Mouse (Mus musculus): Measurements from ENCODE around the gene Cd300ld3. TPM values are rescaled to one million over a fixed set of nuclear protein-coding genes. Genes with fewer than 3 reads are reported as not detected.
"Not testable (repeated sequence)": the region's sequence is repeated elsewhere in the genome, so short reads cannot be mapped to it uniquely, and the experiment has no call there.

Gene Cd300ld3
- polyA plus RNA-seq, 1 experiment from 2014 or later, result not detected

DNA sequence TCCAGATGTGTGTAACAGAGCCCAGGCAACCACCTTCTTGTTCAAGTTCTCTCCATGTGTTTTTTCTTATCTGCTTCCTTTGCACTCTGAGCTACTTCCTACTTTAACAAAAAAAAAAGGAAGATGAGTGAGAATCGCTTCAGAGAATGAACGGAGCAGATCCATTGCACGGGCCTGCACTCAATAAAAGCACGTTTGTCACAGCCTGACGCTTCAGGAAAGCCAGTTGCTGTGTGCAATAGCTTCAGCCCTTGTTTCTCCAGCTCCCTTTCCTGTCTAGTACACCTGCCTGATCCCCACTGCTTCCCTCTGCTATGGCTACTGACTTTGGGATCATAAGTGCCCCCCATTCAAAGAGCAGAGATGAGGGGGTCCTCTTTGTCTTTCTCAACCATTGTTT, 13.9 kb upstream of the Cd300ld3 start, which contains the start of gene Cd300e:
Gene Cd300e, minus strand, starts transcription at position 101 of the 400 bp plus-strand sequence.
- TF ChIP-seq CTCF (IDR thresholded peaks at IDR 0.05; ENCODE audit: low read depth), result no peak
- WGBS, result 10% methylated on average over 5 of the region's 5 CpGs
- H3K9me3 ChIP-seq (replicated peaks; ENCODE audit: low read length), result no peaks in the 10 kb centered on the region

DNA sequence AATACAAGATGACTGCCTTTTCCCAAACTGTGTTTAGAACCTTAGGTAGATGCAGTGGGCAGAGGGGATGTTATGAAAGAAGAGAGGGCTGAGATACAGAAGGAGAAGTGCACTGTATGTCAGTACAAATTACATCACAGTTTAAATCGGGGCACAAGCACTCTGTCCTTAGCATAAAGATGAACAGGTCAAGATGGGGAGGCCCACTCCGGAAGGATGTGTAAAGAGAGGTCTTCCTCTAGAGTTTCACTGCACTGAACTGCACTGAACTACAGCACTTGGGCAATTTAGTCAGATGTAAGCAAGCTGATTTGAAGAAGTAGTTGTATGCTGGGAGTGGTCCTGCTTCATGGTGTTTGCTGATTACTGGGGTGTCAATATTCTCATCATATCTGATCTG, 11.6 kb upstream of the Cd300ld3 start:
- Histone ChIP-seq H3K27ac (no peak overlapping the region), H3K27me3 (ENCODE audit: insufficient read depth, low read length) (no peaks in the 10 kb centered on the region), H3K9ac (ENCODE audit: low read depth, low read length) (no peak overlapping the region), H3K4me3 (replicated peaks; ENCODE audit: low read depth, low read length) (no peak overlapping the region), H3K4me2 (ENCODE audit: low read length) (no peak overlapping the region), H3K9me3 (replicated peaks; ENCODE audit: low read length) (no peaks in the 10 kb centered on the region), H3K36me3 (ENCODE audit: insufficient read depth, low read length) (no peaks in the 10 kb centered on the region), H3K4me1 (replicated peaks; ENCODE audit: insufficient read depth, low read length) (no peaks in the 10 kb centered on the region)
- ATAC-seq (replicated peaks; ENCODE audit: low FRiP score, low read depth), result no peak
- DNase-seq (ENCODE audit: low spot score), result no peak
- WGBS, result 73% methylated on average over 2 of the region's 2 CpGs
- no peak for TF ChIP-seq CTCF (IDR thresholded peaks at IDR 0.05; ENCODE audit: low read depth)

More for the DNA sequence above, 13.9 kb upstream of the Cd300ld3 start, which contains the start of gene Cd300e:
- no peak within 1 kb of the TSS for H3K4me2 ChIP-seq (ENCODE audit: low read length)
- no peak within 1 kb of the TSS for H3K9ac ChIP-seq (ENCODE audit: low read depth, low read length)
- DNase-seq (ENCODE audit: low spot score) (no peak), ATAC-seq (replicated peaks; ENCODE audit: low FRiP score, low read depth) (no peak)
- H3K4me3 ChIP-seq (replicated peaks; ENCODE audit: low read depth, low read length), result no peak within 1 kb of the TSS
- H3K36me3 ChIP-seq (ENCODE audit: insufficient read depth, low read length), result no peaks in the 10 kb centered on the region
- H3K4me1 ChIP-seq (replicated peaks; ENCODE audit: insufficient read depth, low read length), result no peaks in the 10 kb centered on the region
- no peak within 1 kb of the TSS for H3K27ac ChIP-seq
- no peaks in the 10 kb centered on the region for H3K27me3 ChIP-seq (ENCODE audit: insufficient read depth, low read length)

DNA sequence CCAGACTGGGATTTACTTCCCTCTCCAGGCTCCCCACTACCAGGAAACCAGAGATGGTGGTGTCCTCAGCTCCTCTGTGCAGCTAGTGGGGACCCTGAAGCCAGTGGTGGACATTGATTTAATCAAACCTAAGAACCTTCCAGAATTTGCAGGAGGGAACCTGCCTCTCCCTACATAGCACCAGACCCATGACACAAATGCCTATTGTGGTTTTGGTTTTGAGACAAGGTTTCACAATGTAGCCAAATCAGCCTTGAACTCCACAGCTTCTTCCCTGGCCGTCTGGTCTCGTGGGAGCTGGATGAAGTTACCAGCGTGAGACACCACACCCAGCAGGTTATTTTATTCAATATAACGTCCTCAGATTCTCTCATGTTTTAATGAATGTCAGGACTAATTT, 10.5 kb upstream of the Cd300ld3 start:
- no peak for DNase-seq (ENCODE audit: low spot score)
- no peak overlapping the region for H3K4me3 ChIP-seq (replicated peaks; ENCODE audit: low read depth, low read length)
- no peaks in the 10 kb centered on the region for H3K4me1 ChIP-seq (replicated peaks; ENCODE audit: insufficient read depth, low read length)
- no peaks in the 10 kb centered on the region for H3K9me3 ChIP-seq (replicated peaks; ENCODE audit: low read length)
- H3K9ac ChIP-seq (ENCODE audit: low read depth, low read length), result no peak overlapping the region
- no peaks in the 10 kb centered on the region for H3K27me3 ChIP-seq (ENCODE audit: insufficient read depth, low read length)
- no peak overlapping the region for H3K27ac ChIP-seq
- no peak for ATAC-seq (replicated peaks; ENCODE audit: low FRiP score, low read depth)
- WGBS, result 66% methylated on average over 4 of the region's 4 CpGs
- H3K36me3 ChIP-seq (ENCODE audit: insufficient read depth, low read length), result no peaks in the 10 kb centered on the region
- H3K4me2 ChIP-seq (ENCODE audit: low read length), result no peak overlapping the region
- TF ChIP-seq CTCF (IDR thresholded peaks at IDR 0.05; ENCODE audit: low read depth), result no peak

DNA sequence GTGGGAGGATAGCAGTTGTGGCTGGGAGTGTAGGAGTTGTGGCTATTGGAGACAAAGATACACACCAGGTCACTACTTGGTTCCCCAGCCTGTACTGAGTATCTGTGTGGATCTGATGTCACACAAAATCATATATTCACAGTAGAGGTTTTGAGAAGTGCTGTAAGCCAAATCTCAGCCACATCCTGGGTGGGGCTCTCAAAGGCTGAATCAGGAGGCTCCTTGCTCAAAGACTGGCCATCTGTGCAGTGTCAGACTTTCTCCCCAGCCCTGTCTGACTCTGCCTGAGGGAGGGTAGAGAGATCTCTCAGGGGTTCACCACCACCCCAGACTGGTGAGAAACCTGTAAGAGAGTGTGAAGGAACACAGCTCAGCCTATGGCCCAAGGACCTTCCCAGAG, 6.3 kb upstream of the Cd300ld3 start:
- no peak for ATAC-seq (replicated peaks; ENCODE audit: low FRiP score, low read depth)
- TF ChIP-seq CTCF (IDR thresholded peaks at IDR 0.05; ENCODE audit: low read depth), result no peak

DNA sequence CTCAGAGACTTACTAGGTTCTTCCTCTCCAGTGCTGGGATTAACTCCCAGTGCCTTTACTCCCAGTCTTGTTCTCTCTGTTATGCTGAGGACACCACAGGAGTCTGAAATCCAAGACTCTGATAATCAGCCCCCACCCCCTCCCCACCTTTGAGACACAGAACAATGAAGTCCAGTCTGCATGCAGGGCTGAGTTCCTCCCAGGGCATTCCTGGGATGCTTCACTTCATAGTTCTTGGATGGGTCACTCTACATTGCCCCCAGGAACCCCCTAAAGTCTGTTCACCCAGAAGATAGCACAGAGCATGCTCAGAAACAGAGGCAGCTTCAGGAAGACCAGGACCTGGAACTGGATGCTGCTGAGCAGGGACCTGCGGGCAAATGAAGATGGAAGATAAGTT, 4.8 kb upstream of the Cd300ld3 start:
- H3K4me2 ChIP-seq (ENCODE audit: low read length), result no peak overlapping the region
- no peak overlapping the region for H3K9ac ChIP-seq (ENCODE audit: low read depth, low read length)
- no peaks in the 10 kb centered on the region for H3K27me3 ChIP-seq (ENCODE audit: insufficient read depth, low read length)
- H3K27ac ChIP-seq, result no peak overlapping the region
- WGBS, result 89% methylated on average over 1 of the region's 1 CpGs
- H3K4me3 ChIP-seq (replicated peaks; ENCODE audit: low read depth, low read length), result no peak overlapping the region
- H3K4me1 ChIP-seq (replicated peaks; ENCODE audit: insufficient read depth, low read length), result no peaks in the 10 kb centered on the region
- H3K36me3 ChIP-seq (ENCODE audit: insufficient read depth, low read length), result no peaks in the 10 kb centered on the region
- DNase-seq (ENCODE audit: low spot score) (no peak), ATAC-seq (replicated peaks; ENCODE audit: low FRiP score, low read depth) (no peak)
- no peaks in the 10 kb centered on the region for H3K9me3 ChIP-seq (replicated peaks; ENCODE audit: low read length)
- TF ChIP-seq CTCF (IDR thresholded peaks at IDR 0.05; ENCODE audit: low read depth), result no peak

More for the DNA sequence above, 6.3 kb upstream of the Cd300ld3 start:
- Histone ChIP-seq H3K4me1 (replicated peaks; ENCODE audit: insufficient read depth, low read length) (no peaks in the 10 kb centered on the region), H3K9me3 (replicated peaks; ENCODE audit: low read length) (no peaks in the 10 kb centered on the region), H3K27me3 (ENCODE audit: insufficient read depth, low read length) (no peaks in the 10 kb centered on the region), H3K9ac (ENCODE audit: low read depth, low read length) (no peak overlapping the region), H3K27ac (no peak overlapping the region), H3K4me3 (replicated peaks; ENCODE audit: low read depth, low read length) (no peak overlapping the region), H3K4me2 (ENCODE audit: low read length) (no peak overlapping the region), H3K36me3 (ENCODE audit: insufficient read depth, low read length) (no peaks in the 10 kb centered on the region)
- no peak for DNase-seq (ENCODE audit: low spot score)

DNA sequence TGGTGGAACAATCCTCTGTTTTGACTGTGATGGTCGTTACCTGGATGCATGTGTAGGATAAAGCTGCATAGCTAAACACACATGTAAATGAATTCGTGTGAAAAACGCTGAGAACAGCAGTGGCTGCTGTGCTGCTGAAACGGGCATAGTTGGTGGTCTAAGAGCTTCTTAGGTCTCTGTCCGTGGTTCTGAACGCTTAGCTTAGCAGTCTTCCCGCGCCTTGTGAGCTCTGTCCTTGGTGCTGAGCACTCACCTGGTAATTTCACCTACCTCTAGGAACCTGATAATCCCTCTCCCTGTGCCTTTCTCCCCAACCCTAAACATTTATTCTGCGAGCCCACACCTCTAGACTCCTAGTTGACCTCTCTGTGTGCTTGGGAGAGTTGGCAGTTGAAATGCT, 4.0 kb upstream of the Cd300ld3 start:
- Histone ChIP-seq H3K27me3 (ENCODE audit: insufficient read depth, low read length) (no peaks in the 10 kb centered on the region), H3K4me3 (replicated peaks; ENCODE audit: low read depth, low read length) (no peak overlapping the region), H3K4me2 (ENCODE audit: low read length) (no peak overlapping the region), H3K9ac (ENCODE audit: low read depth, low read length) (no peak overlapping the region), H3K27ac (no peak overlapping the region), H3K9me3 (replicated peaks; ENCODE audit: low read length) (no peaks in the 10 kb centered on the region), H3K4me1 (replicated peaks; ENCODE audit: insufficient read depth, low read length) (no peaks in the 10 kb centered on the region), H3K36me3 (ENCODE audit: insufficient read depth, low read length) (no peaks in the 10 kb centered on the region)
- DNase-seq (ENCODE audit: low spot score) (peak; percentile 92), ATAC-seq (replicated peaks; ENCODE audit: low FRiP score, low read depth) (no peak)
- WGBS, result 2% methylated on average over 9 of the region's 9 CpGs
- TF ChIP-seq CTCF (IDR thresholded peaks at IDR 0.05; ENCODE audit: low read depth), result 0 out of 2 replicates have a peak, but pooled peaks have one; percentile 20

DNA sequence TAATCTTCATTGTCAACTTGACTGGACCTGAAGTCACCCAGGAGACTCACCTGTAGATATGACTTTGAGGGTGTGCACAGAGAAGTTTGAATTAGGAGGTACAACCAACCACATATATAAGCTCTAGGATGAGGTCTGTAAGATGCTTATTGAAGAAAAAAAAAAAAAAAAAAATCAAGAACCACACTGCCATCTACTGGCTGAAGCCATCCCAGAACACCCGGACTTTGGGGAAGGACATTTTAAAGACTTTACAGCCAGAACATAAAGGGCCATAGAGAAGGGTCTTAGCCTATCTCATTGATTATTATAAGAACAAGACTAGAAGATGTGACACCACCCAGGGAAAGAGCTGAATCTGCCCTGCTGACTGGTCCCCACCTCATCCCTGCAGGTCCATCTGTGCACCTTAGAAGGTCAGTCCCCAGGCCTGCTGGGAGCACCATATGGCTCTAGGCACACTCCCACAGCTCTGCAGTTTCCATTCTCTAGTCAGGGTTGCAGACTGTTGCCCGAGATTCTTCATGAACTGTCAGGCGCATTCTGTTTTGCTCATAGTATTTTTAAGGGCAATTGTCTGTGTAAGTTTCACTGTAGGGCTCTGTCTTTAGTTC, 1.2 kb upstream of the Cd300ld3 start:
- ATAC-seq (replicated peaks; ENCODE audit: low FRiP score, low read depth), result no peak
- peak; percentile 36; the same call in 1 of the 2 replicates for TF ChIP-seq CTCF (IDR thresholded peaks at IDR 0.05; ENCODE audit: low read depth)
- no peaks in the 10 kb centered on the region for H3K4me1 ChIP-seq (replicated peaks; ENCODE audit: insufficient read depth, low read length)
- H3K9ac ChIP-seq (ENCODE audit: low read depth, low read length), result no peak overlapping the region
- H3K27ac ChIP-seq, result no peak overlapping the region
- WGBS, result 35% methylated on average over 3 of the region's 3 CpGs
- no peak overlapping the region for H3K4me2 ChIP-seq (ENCODE audit: low read length)
- DNase-seq (ENCODE audit: low spot score), result peak; percentile 26
- no peak overlapping the region for H3K4me3 ChIP-seq (replicated peaks; ENCODE audit: low read depth, low read length)
- H3K9me3 ChIP-seq (replicated peaks; ENCODE audit: low read length), result no peaks in the 10 kb centered on the region
- no peaks in the 10 kb centered on the region for H3K36me3 ChIP-seq (ENCODE audit: insufficient read depth, low read length)
- no peaks in the 10 kb centered on the region for H3K27me3 ChIP-seq (ENCODE audit: insufficient read depth, low read length)

DNA sequence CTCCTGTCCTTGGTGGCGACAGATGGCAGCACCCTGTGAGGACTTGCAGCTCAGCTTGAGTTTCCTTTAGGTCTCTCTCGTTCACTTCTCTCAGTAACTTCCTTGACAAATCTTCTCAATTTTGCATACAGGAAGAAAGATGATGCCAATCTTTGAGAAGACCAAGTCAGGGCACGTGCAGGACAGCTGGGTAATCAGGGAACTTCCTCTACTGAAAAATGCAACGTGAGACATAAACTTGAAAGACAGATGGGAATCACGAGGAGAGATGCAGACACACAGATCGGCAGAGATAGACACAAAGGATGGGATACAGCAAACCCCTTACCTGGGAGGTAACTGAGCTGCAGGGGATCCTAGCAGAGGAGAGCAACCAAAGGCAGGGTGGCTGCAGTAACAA, 10.5 kb downstream of the Cd300ld3 start, which contains the start of gene Cd300ld5:
Gene Cd300ld5, minus strand, starts transcription at position 101 of the 400 bp plus-strand sequence.
- not testable (repeated sequence) for H3K36me3 ChIP-seq (ENCODE audit: insufficient read depth, low read length); ATAC-seq (replicated peaks; ENCODE audit: low FRiP score, low read depth); H3K4me3 ChIP-seq (replicated peaks; ENCODE audit: low read depth, low read length); H3K27ac ChIP-seq; H3K27me3 ChIP-seq (ENCODE audit: insufficient read depth, low read length); H3K4me1 ChIP-seq (replicated peaks; ENCODE audit: insufficient read depth, low read length); H3K9me3 ChIP-seq (replicated peaks; ENCODE audit: low read length); DNase-seq (ENCODE audit: low spot score); H3K4me2 ChIP-seq (ENCODE audit: low read length); H3K9ac ChIP-seq (ENCODE audit: low read depth, low read length)
- no CpG with 5 or more reads among the region's 6 CpGs for WGBS

DNA sequence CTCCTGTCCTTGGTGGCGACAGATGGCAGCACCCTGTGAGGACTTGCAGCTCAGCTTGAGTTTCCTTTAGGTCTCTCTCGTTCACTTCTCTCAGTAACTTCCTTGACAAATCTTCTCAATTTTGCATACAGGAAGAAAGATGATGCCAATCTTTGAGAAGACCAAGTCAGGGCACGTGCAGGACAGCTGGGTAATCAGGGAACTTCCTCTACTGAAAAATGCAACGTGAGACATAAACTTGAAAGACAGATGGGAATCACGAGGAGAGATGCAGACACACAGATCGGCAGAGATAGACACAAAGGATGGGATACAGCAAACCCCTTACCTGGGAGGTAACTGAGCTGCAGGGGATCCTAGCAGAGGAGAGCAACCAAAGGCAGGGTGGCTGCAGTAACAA, 21.3 kb downstream of the Cd300ld3 start, which contains the start of gene Cd300ld4:
Gene Cd300ld4, minus strand, starts transcription at position 101 of the 400 bp plus-strand sequence.
- H3K4me2 ChIP-seq (ENCODE audit: low read length); H3K4me3 ChIP-seq (replicated peaks; ENCODE audit: low read depth, low read length); H3K9me3 ChIP-seq (replicated peaks; ENCODE audit: low read length); DNase-seq (ENCODE audit: low spot score); H3K27me3 ChIP-seq (ENCODE audit: insufficient read depth, low read length); H3K27ac ChIP-seq; H3K9ac ChIP-seq (ENCODE audit: low read depth, low read length); H3K4me1 ChIP-seq (replicated peaks; ENCODE audit: insufficient read depth, low read length); ATAC-seq (replicated peaks; ENCODE audit: low FRiP score, low read depth); H3K36me3 ChIP-seq (ENCODE audit: insufficient read depth, low read length): not testable (repeated sequence)
- no CpG with 5 or more reads among the region's 6 CpGs for WGBS

All from kidney, postnatal 0 days (tissue).